22 mouse cellular contexts compared by ENCODE assay signal in genomic region chr9:64214452-64214851, GRCm38 (mm10). TPM values are rescaled to one million over a fixed set of nuclear protein-coding genes. Genes with fewer than 3 reads are reported as not detected.
DNase-seq lines count a peak whose midpoint lies in the region; ATAC-seq and TF ChIP-seq lines count a peak whose summit lies in the region.
"Had no signal": no experiment of that assay in that cellular context is flagged by ENCODE, and none has a peak within 500 bp of the region (broad histone marks: within the 10 kb centered on the region; RNA-seq: fewer than 3 reads in every experiment).

No protein-coding gene starts in this region.

- H3K4me3 ChIP-seq in kidney, embryonic 14.5 days (ENCODE audit: low read length): no peak overlapping the region
- H3K4me3 ChIP-seq in intestine, postnatal 0 days (ENCODE audit: low read depth, low read length): no peak overlapping the region
- no peak overlapping the region for H3K4me3 ChIP-seq in stomach, postnatal 0 days (ENCODE audit: low read depth, low read length)
- H3K4me3 ChIP-seq: embryonic facial prominence, embryonic 13.5 days; forebrain, embryonic 12.5 days; heart, adult 2 months; heart, embryonic 12.5 days; hindbrain, embryonic 15.5 days had no signal

- H3K27ac ChIP-seq in kidney, embryonic 14.5 days (ENCODE audit: low read depth, low read length): no peak overlapping the region
- H3K27ac ChIP-seq in intestine, postnatal 0 days (ENCODE audit: low read depth, low read length): 0 out of 2 replicates have a peak overlapping the region, but pooled peaks have one; percentile 2
- H3K27ac ChIP-seq in stomach, postnatal 0 days (replicated peaks): peak overlapping the region; percentile 58; the same call in 1 of the 2 replicates
- H3K27ac ChIP-seq: embryonic facial prominence, embryonic 13.5 days; forebrain, embryonic 12.5 days; heart, adult 2 months; hindbrain, embryonic 15.5 days had no signal

- peaks cover 16% of the 10 kb centered on the region for H3K36me3 ChIP-seq in kidney, embryonic 14.5 days (ENCODE audit: control insufficient read depth, insufficient read depth, low read length)
- peaks cover 33% of the 10 kb centered on the region for H3K36me3 ChIP-seq in intestine, postnatal 0 days (ENCODE audit: control insufficient read depth, insufficient read depth)
- no peaks in the 10 kb centered on the region for H3K36me3 ChIP-seq in stomach, postnatal 0 days (ENCODE audit: control insufficient read depth, insufficient read depth, low read length)
- H3K36me3 ChIP-seq: hindbrain, embryonic 15.5 days had no signal

- no peak for ATAC-seq in kidney, embryonic 14.5 days (ENCODE audit: low FRiP score, low TSS enrichment)
- peak; percentile 63; the same call in 1 of the 2 replicates for ATAC-seq in intestine, postnatal 0 days
- ATAC-seq in stomach, postnatal 0 days (ENCODE audit: low FRiP score, low TSS enrichment): peak; percentile 68
- ATAC-seq: activated CD4-positive, CD25-positive, alpha-beta regulatory T cell, adult 4 months; forebrain, embryonic 16.5 days had no signal

- no peaks in the 10 kb centered on the region for H3K27me3 ChIP-seq in kidney, embryonic 14.5 days (ENCODE audit: control insufficient read depth, insufficient read depth, low read length)
- H3K27me3 ChIP-seq in intestine, postnatal 0 days (replicated peaks; ENCODE audit: control insufficient read depth, insufficient read depth, low read length): no peaks in the 10 kb centered on the region
- H3K27me3 ChIP-seq in stomach, postnatal 0 days (ENCODE audit: control insufficient read depth, insufficient read depth, low read length): no peaks in the 10 kb centered on the region
- H3K27me3 ChIP-seq: CH12.LX; embryonic facial prominence, embryonic 13.5 days; forebrain, embryonic 12.5 days; heart, embryonic 12.5 days; hindbrain, embryonic 15.5 days had no signal

- no peak for TF ChIP-seq EP300 in stomach, postnatal 0 days (optimal IDR thresholded peaks at IDR 0.05)

- no peak overlapping the region for H3K4me2 ChIP-seq in kidney, embryonic 14.5 days (replicated peaks; ENCODE audit: low read depth, low read length)
- H3K4me2 ChIP-seq in intestine, postnatal 0 days (replicated peaks; ENCODE audit: low read depth): no peak overlapping the region
- no peak overlapping the region for H3K4me2 ChIP-seq in stomach, postnatal 0 days (replicated peaks; ENCODE audit: low read depth)
- H3K4me2 ChIP-seq: embryonic facial prominence, embryonic 13.5 days; forebrain, embryonic 12.5 days; heart, embryonic 12.5 days; hindbrain, embryonic 15.5 days had no signal

- no peaks in the 10 kb centered on the region for H3K9me3 ChIP-seq in kidney, embryonic 14.5 days (ENCODE audit: control insufficient read depth, low read length)
- no peaks in the 10 kb centered on the region for H3K9me3 ChIP-seq in intestine, postnatal 0 days (ENCODE audit: control insufficient read depth)
- no peaks in the 10 kb centered on the region for H3K9me3 ChIP-seq in stomach, postnatal 0 days (ENCODE audit: control insufficient read depth, low read length)
- H3K9me3 ChIP-seq: embryonic facial prominence, embryonic 13.5 days; forebrain, embryonic 12.5 days; G1E; heart, embryonic 12.5 days; hindbrain, embryonic 15.5 days had no signal

- DNase-seq in kidney, postnatal 10 days: peak; percentile 17
- DNase-seq in R1 (ENCODE audit: low read depth, low spot score): peak; percentile 36
- peak; percentile 64 for DNase-seq in stomach, postnatal 0 days (ENCODE audit: low spot score)
- DNase-seq in neural tube, embryonic 10.5 days (ENCODE audit: extremely low spot score, low spot score): no peak
- DNase-seq in heart, adult 9 months (ENCODE audit: low spot score in 2 of 2): no peak
- DNase-seq: adrenal gland, postnatal 14 days; cerebellum, adult 18-20 months; cerebellum, adult 9-11 months; cerebellum, postnatal 36 days; gastrocnemius, postnatal 14 days; heart, adult 2 months had no signal

- no peak overlapping the region for H3K9ac ChIP-seq in kidney, embryonic 14.5 days (ENCODE audit: low read depth, low read length)
- H3K9ac ChIP-seq in intestine, postnatal 0 days (ENCODE audit: low read depth, low read length): no peak overlapping the region
- no peak overlapping the region for H3K9ac ChIP-seq in stomach, postnatal 0 days (ENCODE audit: low read length)
- H3K9ac ChIP-seq: embryonic facial prominence, embryonic 13.5 days; forebrain, embryonic 12.5 days; heart, embryonic 12.5 days; hindbrain, embryonic 15.5 days had no signal

- H3K4me1 ChIP-seq in kidney, embryonic 14.5 days (ENCODE audit: control insufficient read depth, insufficient read depth, low read length): peaks cover 18% of the 10 kb centered on the region
- no peaks in the 10 kb centered on the region for H3K4me1 ChIP-seq in intestine, postnatal 0 days (replicated peaks; ENCODE audit: control insufficient read depth, insufficient read depth, low read length)
- H3K4me1 ChIP-seq in stomach, postnatal 0 days (replicated peaks; ENCODE audit: control insufficient read depth, insufficient read depth): 0 out of 2 replicates have a peak, but pooled peaks cover 4% of the 10 kb centered on the region
- H3K4me1 ChIP-seq: forebrain, embryonic 12.5 days; hindbrain, embryonic 15.5 days had no signal

- TF ChIP-seq CTCF in intestine, postnatal 0 days (IDR thresholded peaks at IDR 0.05; ENCODE audit: low read depth): no peak
- TF ChIP-seq CTCF in stomach, postnatal 0 days (IDR thresholded peaks at IDR 0.05; ENCODE audit: low read depth): no peak

- 77% methylated on average over 17 of the region's 17 CpGs for WGBS in kidney, embryonic 14.5 days
- 63% methylated on average over 17 of the region's 17 CpGs for WGBS in intestine, postnatal 0 days
- 66% methylated on average over 17 of the region's 17 CpGs for WGBS in stomach, postnatal 0 days

RNA-seq across cellular contexts. Expression of gene Uchl4, which starts 20.5 kb away (rescaled TPM):
- 2.9 and 3.3 TPM in 2 replicates for polyA plus RNA-seq in kidney, embryonic 14.5 days (2014; fragmentation: Nextera tagmentation; extraction: Ambion mirVana)
- polyA plus RNA-seq in intestine, postnatal 0 days (2015; fragmentation: Nextera tagmentation; extraction: Ambion mirVana): 1.8 and 2.0 TPM in 2 replicates
- 2.0 and 2.2 TPM in 2 replicates for polyA plus RNA-seq in stomach, postnatal 0 days (2015; fragmentation: Nextera tagmentation; extraction: Ambion mirVana)
- polyA plus RNA-seq: G1E; gonadal fat pad, adult 2 months had no signal

RNA-seq across cellular contexts. Expression of gene Snapc5, which starts 35.4 kb away (rescaled TPM):
- polyA plus RNA-seq in kidney, embryonic 14.5 days (2014; fragmentation: Nextera tagmentation; extraction: Ambion mirVana): 25.7 and 37.9 TPM in 2 replicates
- 32.9 and 36.7 TPM in 2 replicates for polyA plus RNA-seq in intestine, postnatal 0 days (2015; fragmentation: Nextera tagmentation; extraction: Ambion mirVana)
- polyA plus RNA-seq in stomach, postnatal 0 days (2015; fragmentation: Nextera tagmentation; extraction: Ambion mirVana): 31.8 and 34.4 TPM in 2 replicates

RNA-seq across cellular contexts. Expression of gene Map2k1, which starts 39.0 kb away (rescaled TPM):
- polyA plus RNA-seq in kidney, embryonic 14.5 days (2014; fragmentation: Nextera tagmentation; extraction: Ambion mirVana): 56.9 and 72.3 TPM in 2 replicates
- polyA plus RNA-seq in intestine, postnatal 0 days (2015; fragmentation: Nextera tagmentation; extraction: Ambion mirVana): 82.1 and 84.0 TPM in 2 replicates
- polyA plus RNA-seq in stomach, postnatal 0 days (2015; fragmentation: Nextera tagmentation; extraction: Ambion mirVana): 84.1 and 85.0 TPM in 2 replicates

RNA-seq across cellular contexts. Expression of gene Rpl4, which starts 41.3 kb away (rescaled TPM):
- 1,389 and 1,446 TPM in 2 replicates for polyA plus RNA-seq in kidney, embryonic 14.5 days (2014; fragmentation: Nextera tagmentation; extraction: Ambion mirVana)
- 575 and 580 TPM in 2 replicates for polyA plus RNA-seq in intestine, postnatal 0 days (2015; fragmentation: Nextera tagmentation; extraction: Ambion mirVana)
- 902 and 907 TPM in 2 replicates for polyA plus RNA-seq in stomach, postnatal 0 days (2015; fragmentation: Nextera tagmentation; extraction: Ambion mirVana)

RNA-seq across cellular contexts. Expression of gene Zwilch, which starts 41.5 kb away (rescaled TPM):
- polyA plus RNA-seq in kidney, embryonic 14.5 days (2014; fragmentation: Nextera tagmentation; extraction: Ambion mirVana): 17.3 and 34.4 TPM in 2 replicates
- 3.0 and 4.1 TPM in 2 replicates for polyA plus RNA-seq in intestine, postnatal 0 days (2015; fragmentation: Nextera tagmentation; extraction: Ambion mirVana)
- 3.2 and 4.1 TPM in 2 replicates for polyA plus RNA-seq in stomach, postnatal 0 days (2015; fragmentation: Nextera tagmentation; extraction: Ambion mirVana)

Comparison
In these comparisons a context has a peak if more than half of its experiments do, and no peak if none do; other contexts are left out.
1. DNase-seq: peak in kidney, postnatal 10 days (single experiment), R1 (single experiment) and stomach, postnatal 0 days (single experiment); none in neural tube, embryonic 10.5 days (single experiment) and heart, adult 9 months (0 of 2).